Mouse (Mus musculus): ENCODE results near the gene Serpina9.
A peak's percentile ranks its signal among the peaks of the same experiment; 100 is the strongest.

Serpina9 gene

DNA sequence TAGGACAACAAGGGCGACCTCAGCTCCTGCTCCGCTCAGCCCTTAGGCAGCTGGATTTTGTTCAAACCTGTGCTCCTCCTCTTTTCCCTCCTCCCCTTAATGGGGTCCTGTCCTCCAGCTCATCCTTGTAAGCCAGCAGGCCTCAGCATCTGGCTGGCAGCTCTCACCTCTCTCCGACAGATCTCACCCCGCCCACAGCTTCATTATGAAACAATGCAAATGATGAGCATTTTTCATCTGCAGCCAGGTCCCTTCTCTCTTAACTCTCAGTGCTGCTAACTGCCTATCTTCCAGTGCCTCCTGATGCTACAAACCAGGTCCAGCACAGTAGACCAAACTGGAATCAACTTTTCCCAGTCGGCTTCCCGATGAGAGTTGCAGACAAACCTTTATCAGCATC, at the start of gene Serpina9:
TSS of gene Serpina9 (minus strand) at position 136 of the 400 bp plus-strand sequence.
- no peak for DNase-seq

- DNase-seq = peak in 1 of 2 experiments; percentile 11
These were observed 48.3 kb upstream of the Serpina9 start for GRCm38 (mm10) chr12:104061862-104062261.

DNA sequence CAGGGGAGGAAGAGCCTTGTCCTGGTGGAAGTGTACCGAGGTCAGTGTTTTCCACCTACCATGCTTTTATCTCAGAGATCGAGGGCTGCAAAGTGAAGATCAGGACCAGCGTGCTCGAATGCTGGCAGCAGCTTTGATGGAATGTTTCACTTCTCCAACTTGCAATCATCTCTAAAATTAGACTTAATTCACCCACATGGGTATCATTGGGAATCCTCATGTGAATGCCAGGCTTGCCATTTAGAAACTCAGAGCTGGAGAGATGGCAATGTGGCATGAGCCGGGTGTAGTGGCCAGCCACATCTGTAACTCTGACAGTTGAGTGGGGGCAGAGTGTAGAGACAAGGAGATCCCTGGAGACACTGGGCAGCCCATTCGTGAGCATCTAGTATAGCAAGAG, 46.6 kb upstream of the Serpina9 start:
- no peak for DNase-seq

GRCm38 (mm10) chr12:104057531-104057930, 44.0 kb upstream of the Serpina9 start:
- DNase-seq = no peak

GRCm38 (mm10) chr12:104057050-104057449, 43.5 kb upstream of the Serpina9 start:
- no peak for DNase-seq

GRCm38 (mm10) chr12:104055755-104056154, 42.2 kb upstream of the Serpina9 start:
- no peak for DNase-seq

- no peak for DNase-seq
These were observed 40.4 kb upstream of the Serpina9 start for GRCm38 (mm10) chr12:104053995-104054394.

GRCm38 (mm10) chr12:104045713-104046112, 32.2 kb upstream of the Serpina9 start:
- no peak for DNase-seq

DNA sequence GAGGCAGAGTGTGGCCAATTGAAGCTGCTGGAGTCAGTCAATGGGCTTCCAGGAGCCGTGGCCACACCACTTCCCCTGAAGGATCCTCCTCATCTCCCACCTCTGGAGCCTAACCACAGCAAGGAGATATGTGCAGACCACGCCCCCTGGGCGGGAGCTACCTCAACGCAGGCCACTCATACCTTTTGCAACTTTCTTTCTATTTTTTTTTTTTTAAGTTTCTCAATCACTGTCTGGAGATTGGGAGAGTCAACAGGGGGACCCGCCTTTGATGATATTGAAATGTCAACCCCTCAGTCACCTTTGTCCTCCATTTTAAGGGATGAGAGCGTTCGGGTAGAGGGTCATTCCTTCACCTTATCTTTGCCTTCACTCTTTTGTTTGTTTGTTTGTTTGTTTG, 30.8 kb upstream of the Serpina9 start, which contains the start of gene Serpina12:
TSS of gene Serpina12 (minus strand) at position 101 of the 400 bp plus-strand sequence.
- DNase-seq = no peak

- DNase-seq = no peak
These were observed 29.2 kb upstream of the Serpina9 start for GRCm38 (mm10) chr12:104042753-104043152.

DNA sequence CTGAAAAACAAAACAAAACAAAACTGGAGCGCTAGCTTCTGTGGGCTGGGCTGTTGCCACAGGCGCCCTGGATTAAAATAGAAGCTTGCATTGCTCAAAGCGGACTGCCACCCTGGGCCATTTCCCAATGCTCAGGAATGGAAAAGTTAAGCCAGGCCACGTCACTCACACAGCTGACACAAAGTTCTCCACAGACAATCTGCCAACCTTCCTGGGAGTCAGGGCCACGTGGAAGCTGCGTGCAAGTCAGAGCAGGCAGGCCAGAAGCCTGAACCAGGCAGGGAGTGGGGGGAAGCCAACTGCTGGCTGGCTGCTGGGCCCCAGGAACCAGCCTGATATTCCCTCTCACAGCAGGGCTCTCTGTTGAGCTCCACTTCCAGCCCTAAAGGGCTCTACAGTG, 27.8 kb upstream of the Serpina9 start:
- DNase-seq = no peak

GRCm38 (mm10) chr12:104038181-104038580, 24.6 kb upstream of the Serpina9 start:
- no peak for DNase-seq

GRCm38 (mm10) chr12:104033752-104034151, 20.2 kb upstream of the Serpina9 start:
- DNase-seq = no peak

GRCm38 (mm10) chr12:104029986-104030385, 16.4 kb upstream of the Serpina9 start:
- DNase-seq = peak in 1 of 2 experiments; percentile 13

- DNase-seq = no peak
These were observed 1.7 kb upstream of the Serpina9 start for GRCm38 (mm10) chr12:104015280-104015679.

- DNase-seq = no peak
These were observed 8.9 kb downstream of the Serpina9 start for GRCm38 (mm10) chr12:104004689-104005088.

- DNase-seq = no peak
These were observed 10.3 kb downstream of the Serpina9 start for GRCm38 (mm10) chr12:104003238-104003612.

GRCm38 (mm10) chr12:104002569-104003237, 10.9 kb downstream of the Serpina9 start:
- DNase-seq = no peak

DNA sequence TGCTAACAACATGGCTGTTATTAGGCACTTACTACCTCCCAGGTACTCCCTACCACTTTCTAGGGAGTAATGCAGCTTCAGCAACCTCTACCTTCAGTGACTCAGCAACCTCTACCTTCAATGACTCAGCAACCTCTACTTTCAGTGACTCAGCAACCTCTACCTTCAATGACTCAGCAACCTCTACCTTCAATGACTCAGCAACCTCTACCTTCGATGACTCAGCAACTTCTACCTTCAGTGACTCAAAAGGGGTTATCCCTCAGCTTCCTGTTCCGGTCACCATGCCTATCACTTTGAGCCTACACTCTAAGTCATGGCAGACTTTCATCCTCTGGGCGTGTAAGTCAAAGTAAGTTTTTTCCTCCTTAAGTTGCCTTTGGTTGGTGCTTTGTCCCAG, 13.0 kb downstream of the Serpina9 start:
- no peak for DNase-seq

- DNase-seq = no peak
These were observed 13.9 kb downstream of the Serpina9 start for GRCm38 (mm10) chr12:103999611-104000010.

GRCm38 (mm10) chr12:103996513-103996912, 17.0 kb downstream of the Serpina9 start:
- no peak for DNase-seq

- peak; percentile 64 to 67 for DNase-seq
These were observed 18.1 kb downstream of the Serpina9 start for GRCm38 (mm10) chr12:103995292-103996072.

GRCm38 (mm10) chr12:103992945-103993344, 20.6 kb downstream of the Serpina9 start:
- DNase-seq = no peak

DNA sequence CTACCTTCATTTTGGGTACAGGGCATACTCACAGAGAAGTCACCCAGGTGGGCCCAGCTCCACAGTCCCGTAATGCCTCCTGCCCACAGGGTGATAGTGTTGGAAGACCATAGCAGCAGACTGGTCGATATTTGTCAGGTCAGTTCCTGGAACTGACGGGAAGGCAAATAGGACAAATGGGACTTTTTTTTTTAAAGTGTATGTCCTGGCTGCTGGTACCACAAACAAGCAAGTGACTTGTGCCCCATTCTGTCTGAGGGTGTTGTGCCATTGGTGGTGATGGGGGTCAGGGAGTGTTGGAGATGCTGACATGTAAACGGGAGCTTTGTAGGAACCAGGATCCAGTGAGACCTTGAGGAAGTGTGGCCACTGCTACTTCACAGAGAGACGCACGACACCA, 23.7 kb downstream of the Serpina9 start, which contains the start of gene Serpina11:
TSS of gene Serpina11 (minus strand) at position 101 of the 400 bp plus-strand sequence.
- no peak for DNase-seq
